Comparison of ENCODE assay signal across 8 mouse cellular contexts in genomic region chr9:66974721-66975225, GRCm38 (mm10). TPM values are rescaled to one million over a fixed set of nuclear protein-coding genes. Genes with fewer than 3 reads are reported as not detected.
DNase-seq lines count a peak whose midpoint lies in the region.

No protein-coding gene starts in this region.

- DNase-seq in WW6 (ENCODE audit: low read depth, low spot score) = peak; percentile 70
- DNase-seq in cerebellum, adult 9-11 months = peak; percentile 77
- DNase-seq in frontal cortex, adult 2 months (ENCODE audit: extremely low spot score in 1 of 2, low spot score in 1 of 2) = peak; percentile 32 to 57
- peak; percentile 89 for DNase-seq in hindbrain, embryonic 10.5 days (ENCODE audit: low spot score)
- peak; percentile 45 to 62 for DNase-seq in layer of hippocampus, postnatal 14 days (ENCODE audit: low spot score in 2 of 2)
- peak; percentile 87 for DNase-seq in lung, postnatal 25 days (ENCODE audit: low spot score)
- peak; percentile 8 for DNase-seq in retina, adult 2 months (ENCODE audit: low read depth, low spot score)
- DNase-seq in thymus, postnatal 4 days = peak; percentile 89

- peak overlapping the region; percentile 78 for H3K4me3 ChIP-seq in hindbrain, embryonic 10.5 days

- peaks cover 8% of the 10 kb centered on the region for H3K36me3 ChIP-seq in hindbrain, embryonic 10.5 days

- under 1% methylated on average over 41 of the region's 41 CpGs for WGBS in hindbrain, embryonic 10.5 days

- H3K9me3 ChIP-seq in hindbrain, embryonic 10.5 days = no peaks in the 10 kb centered on the region

- no peaks in the 10 kb centered on the region for H3K27me3 ChIP-seq in hindbrain, embryonic 10.5 days (ENCODE audit: insufficient read depth, poor library complexity, severe bottlenecking)

- H3K4me1 ChIP-seq in hindbrain, embryonic 10.5 days (replicated peaks) = peaks cover 18% of the 10 kb centered on the region

- H3K27ac ChIP-seq in hindbrain, embryonic 10.5 days = peak overlapping the region; percentile 93

RNA-seq across cellular contexts. Expression of gene Lactb, which starts 0.5 kb away (rescaled TPM):
- 20.4 and 21.0 TPM in 2 replicates for polyA plus RNA-seq in frontal cortex, adult 2 months (2012; rRNA removed)
- polyA plus RNA-seq in hindbrain, embryonic 10.5 days (2016; fragmentation: Nextera tagmentation; extraction: Ambion mirVana) = 8.6 and 9.4 TPM in 2 replicates
- total RNA-seq in layer of hippocampus, postnatal 14 days (2021) = 10 to 100 TPM; 15.2 to 18.0 TPM

RNA-seq across cellular contexts. Expression of gene Rps27l, which starts 28.9 kb away (rescaled TPM):
- polyA plus RNA-seq in frontal cortex, adult 2 months (2012; rRNA removed) = 54.6 and 58.6 TPM in 2 replicates
- polyA plus RNA-seq in hindbrain, embryonic 10.5 days (2016; fragmentation: Nextera tagmentation; extraction: Ambion mirVana) = 708 and 733 TPM in 2 replicates
- total RNA-seq in layer of hippocampus, postnatal 14 days (2021) = 10 to 100 TPM; 49.5 to 53.1 TPM

RNA-seq across cellular contexts. Expression of gene Rab8b, which starts 55.3 kb away (rescaled TPM):
- 17.8 and 19.4 TPM in 2 replicates for polyA plus RNA-seq in frontal cortex, adult 2 months (2012; rRNA removed)
- 24.3 and 27.3 TPM in 2 replicates for polyA plus RNA-seq in hindbrain, embryonic 10.5 days (2016; fragmentation: Nextera tagmentation; extraction: Ambion mirVana)
- 10 to 100 TPM; 31.6 to 33.7 TPM for total RNA-seq in layer of hippocampus, postnatal 14 days (2021)

Comparison
In these comparisons a context has a peak if more than half of its experiments do, and no peak if none do; other contexts are left out.
1. Peak in every context shown above with its lines: DNase-seq, H3K4me3 ChIP-seq and H3K27ac ChIP-seq.
2. DNase-seq: peak in every context shown above with its lines; median percentile 89 in hindbrain, embryonic 10.5 days; 89 in thymus, postnatal 4 days; 87 in lung, postnatal 25 days; 77 in cerebellum, adult 9-11 months; 70 in WW6; 54 in layer of hippocampus, postnatal 14 days; 44 in frontal cortex, adult 2 months; 8 in retina, adult 2 months.
3. RNA of gene Rps27l, which starts 28.9 kb away (polyA plus RNA-seq): 708 to 733 TPM in hindbrain, embryonic 10.5 days; 54.6 to 58.6 TPM in frontal cortex, adult 2 months; every median in the first group is over 10 times any median in the second.